Mouse (Mus musculus) heart, adult 2 months (tissue): Measurements from ENCODE around the gene Aldh1l1. TPM values are rescaled to one million over a fixed set of nuclear protein-coding genes. Genes with fewer than 3 reads are reported as not detected.

Experiments used
- DNase-seq, 2 experiments: peaks; one replicate each; pipeline ENCODE4 v3.0.0; 2021
- H3K27ac ChIP-seq: fragments of 200-600 bp; 2 replicates; pipeline ENCODE4 v1.8.1; 2022
- H3K27me3 ChIP-seq: fragments of 200-500 bp; 2 replicates; pipeline ENCODE4 v1.6.1; 2012; ENCODE audit warnings: mild to moderate bottlenecking, low read length, inconsistent platforms, mixed read lengths; ENCODE audit not compliant: control insufficient read depth, insufficient read depth
- H3K36me3 ChIP-seq: fragments of 200-500 bp; 2 replicates; pipeline ENCODE4 v1.6.1; 2012; ENCODE audit warnings: low read length, inconsistent platforms; ENCODE audit not compliant: control insufficient read depth, insufficient read depth
- H3K4me1 ChIP-seq: fragments of 200-500 bp; 2 replicates; pipeline ENCODE4 v1.6.1; 2011; ENCODE audit warnings: low read length; ENCODE audit not compliant: control insufficient read depth, insufficient read depth
- H3K4me3 ChIP-seq: fragments of 200-600 bp; 2 replicates; pipeline ENCODE4 v1.8.1; 2022
- H3K79me2 ChIP-seq: fragments of 200-500 bp; replicated peaks from 2 replicates; pipeline ENCODE4 v1.6.1; 2012; ENCODE audit warnings: mild to moderate bottlenecking, inconsistent platforms, low read length, moderate library complexity, mixed read lengths; ENCODE audit not compliant: control insufficient read depth, insufficient read depth
- H3K9ac ChIP-seq: fragments of 200-500 bp; 2 replicates; pipeline ENCODE4 v1.6.1; 2012; ENCODE audit warnings: low read depth, mild to moderate bottlenecking, control low read depth, inconsistent platforms, low read length, mixed read lengths
- CTCF ChIP-seq: fragments of 200-600 bp; IDR thresholded peaks from 2 replicates; pipeline ENCODE4 v1.8.1; 2022; ENCODE audit warnings: antibody characterized with exemption, mild to moderate bottlenecking, moderate library complexity
- EP300 ChIP-seq: fragments of 200-500 bp; IDR thresholded peaks from 2 replicates; pipeline ENCODE4 v1.6.1; 2011; ENCODE audit warnings: low read depth, low read length, control low read depth; ENCODE audit not compliant: insufficient read depth
- POLR2A ChIP-seq: fragments of 200-500 bp; IDR thresholded peaks from 2 replicates; pipeline ENCODE4 v1.6.1; 2011; ENCODE audit warnings: mild to moderate bottlenecking, low read depth, low read length, control low read depth; ENCODE audit not compliant: insufficient read depth
- WGBS: fragments of 180-500 bp; shearing (Covaris S2); methylation state at CpG from one replicate; pipeline ENCODE4 v1.1.7; 2018; 5-methylcytosine and 5-hydroxymethylcytosine counted together
- intact Hi-C: fragments of 180-260 bp; cut with DNase I; formaldehyde crosslinking; loops from one replicate; pipeline ENCODE4 v1.15.1; 2025
- polyA plus RNA-seq: library from polyadenylated mRNA; depleted of rRNA; stranded (reverse); fragments of >200 nt; gene quantifications from 2 replicates; pipeline ENCODE4 v1.2.3, GENCODE M21; 2012
- total RNA-seq, 2 experiments: library from RNA; stranded (reverse); gene quantifications; 2 replicates each; pipeline ENCODE4 v1.2.3; 2021

Gene Aldh1l1
- total and polyA plus RNA-seq, 3 experiments = 2.5 to 3.7 (median 3.2) TPM

- intact Hi-C loops = loop anchor here (10.0 kb wide), 1 partner anchor 195 kb away; no protein-coding TSS in a partner anchor
- Histone ChIP-seq H3K4me3 (peak overlapping the region; percentile 49), H3K9ac (peak overlapping the region; percentile 30), H3K27me3 (no peaks in the 10 kb centered on the region), H3K36me3 (no peaks in the 10 kb centered on the region), H3K27ac (peak overlapping the region; percentile 91), H3K4me1 (peaks cover 18% of the 10 kb centered on the region), H3K79me2 (no peaks in the 10 kb centered on the region)
- no peak for DNase-seq
- 65% methylated on average over 5 of the region's 5 CpGs for WGBS
- no peak for TF ChIP-seq POLR2A
- TF ChIP-seq CTCF = peak; percentile 26
Measured at GRCm38 (mm10) chr6:90619936-90620335, 133.7 kb downstream of the Aldh1l1 start.

GRCm38 (mm10) chr6:90620791-90621583, 134.8 kb downstream of the Aldh1l1 start:
- intact Hi-C loops = loop anchor here (10.0 kb wide), 1 partner anchor 194 kb away; no protein-coding TSS in a partner anchor
- Histone ChIP-seq H3K36me3 (no peaks in the 10 kb centered on the region), H3K27me3 (no peaks in the 10 kb centered on the region), H3K4me1 (peaks cover 16% of the 10 kb centered on the region), H3K4me3 (peak overlapping the region; percentile 49), H3K27ac (peak overlapping the region; percentile 91), H3K9ac (peak overlapping the region; percentile 26; the same call in 1 of the 2 replicates), H3K79me2 (no peaks in the 10 kb centered on the region)
- TF ChIP-seq CTCF (no peak), EP300 (no peak), POLR2A (no peak)
- DNase-seq = peak in 1 of 2 experiments; percentile 42
- WGBS = 65% methylated on average over 9 of the region's 9 CpGs

- H3K27ac ChIP-seq = peak overlapping the region; percentile 91
- no peak for DNase-seq
- H3K4me3 ChIP-seq = peak overlapping the region; percentile 49; the same call in 1 of the 2 replicates
- no peaks in the 10 kb centered on the region for H3K36me3 ChIP-seq
- 60% methylated on average over 6 of the region's 6 CpGs for WGBS
- TF ChIP-seq CTCF (no peak), EP300 (no peak)
- no peak overlapping the region for H3K9ac ChIP-seq
- H3K27me3 ChIP-seq = no peaks in the 10 kb centered on the region
- intact Hi-C loops = loop anchor here (10.0 kb wide), 1 partner anchor 193 kb away; no protein-coding TSS in a partner anchor
- H3K79me2 ChIP-seq = no peaks in the 10 kb centered on the region
- peaks cover 14% of the 10 kb centered on the region for H3K4me1 ChIP-seq
Measured at GRCm38 (mm10) chr6:90621584-90621890, 135.3 kb downstream of the Aldh1l1 start.

- DNase-seq = no peak
- intact Hi-C loops = loop anchor here (10.0 kb wide), 1 partner anchor 192 kb away; no protein-coding TSS in a partner anchor
- H3K9ac ChIP-seq = no peak overlapping the region
- H3K36me3 ChIP-seq = no peaks in the 10 kb centered on the region
- H3K79me2 ChIP-seq = no peaks in the 10 kb centered on the region
- TF ChIP-seq EP300 (no peak), CTCF (no peak), POLR2A (no peak)
- 44% methylated on average over 11 of the region's 11 CpGs for WGBS
- peaks cover 11% of the 10 kb centered on the region for H3K4me1 ChIP-seq
- no peaks in the 10 kb centered on the region for H3K27me3 ChIP-seq
- no peak overlapping the region for H3K4me3 ChIP-seq
- H3K27ac ChIP-seq = peak overlapping the region; percentile 31
Measured at GRCm38 (mm10) chr6:90622758-90623455, 136.7 kb downstream of the Aldh1l1 start.

GRCm38 (mm10) chr6:90623456-90623836, 137.2 kb downstream of the Aldh1l1 start:
- intact Hi-C loops = loop anchor here (10.0 kb wide), 1 partner anchor 191 kb away; no protein-coding TSS in a partner anchor
- no peak for DNase-seq
- Histone ChIP-seq H3K79me2 (no peaks in the 10 kb centered on the region), H3K27me3 (no peaks in the 10 kb centered on the region), H3K4me3 (no peak overlapping the region), H3K9ac (no peak overlapping the region), H3K4me1 (peaks cover 11% of the 10 kb centered on the region), H3K27ac (no peak overlapping the region), H3K36me3 (no peaks in the 10 kb centered on the region)
- WGBS = 78% methylated on average over 5 of the region's 5 CpGs
- no peak for TF ChIP-seq EP300
- no peak for TF ChIP-seq CTCF
- no peak for TF ChIP-seq POLR2A

GRCm38 (mm10) chr6:90624184-90624583, 138.0 kb downstream of the Aldh1l1 start:
- TF ChIP-seq EP300 (no peak), CTCF (no peak), POLR2A (no peak)
- Histone ChIP-seq H3K4me1 (peaks cover 8% of the 10 kb centered on the region), H3K79me2 (no peaks in the 10 kb centered on the region), H3K27me3 (no peaks in the 10 kb centered on the region), H3K27ac (peak overlapping the region; percentile 32), H3K36me3 (no peaks in the 10 kb centered on the region), H3K4me3 (no peak overlapping the region), H3K9ac (no peak overlapping the region)
- intact Hi-C loops = loop anchor here (10.0 kb wide), 1 partner anchor 191 kb away; no protein-coding TSS in a partner anchor
- DNase-seq = peak; percentile 81 to 83
- 60% methylated on average over 6 of the region's 6 CpGs for WGBS
